Mouse (Mus musculus) heart, embryonic 10.5 days (tissue): Measurements from ENCODE around the gene Hist1h4m. TPM values are rescaled to one million over a fixed set of nuclear protein-coding genes. Genes with fewer than 3 reads are reported as not detected.
"Not testable (repeated sequence)": the region's sequence is repeated elsewhere in the genome, so short reads cannot be mapped to it uniquely, and the experiment has no call there.

Source experiments
- DNase-seq: peaks from one replicate; pipeline ENCODE4 v3.0.0-alpha.2; 2017; ENCODE audit warnings: low spot score
- H3K27ac ChIP-seq: fragments of 300-500 bp; sonication (generic); 2 replicates; pipeline ENCODE4 v1.5.1; 2016; ENCODE audit warnings: mild to moderate bottlenecking
- H3K27me3 ChIP-seq: fragments of 300-500 bp; sonication (generic); 2 replicates; pipeline ENCODE4 v1.6.1; 2016; ENCODE audit warnings: mild to moderate bottlenecking; ENCODE audit not compliant: poor library complexity, insufficient read depth, severe bottlenecking
- H3K36me3 ChIP-seq: fragments of 300-500 bp; sonication (generic); 2 replicates; pipeline ENCODE4 v1.6.1; 2016; ENCODE audit warnings: mild to moderate bottlenecking, moderate library complexity
- H3K4me1 ChIP-seq: fragments of 300-500 bp; sonication (generic); 2 replicates; pipeline ENCODE4 v1.6.1; 2016; ENCODE audit warnings: mild to moderate bottlenecking
- H3K4me3 ChIP-seq: fragments of 300-500 bp; sonication (generic); 2 replicates; pipeline ENCODE4 v1.5.1; 2016; ENCODE audit warnings: mild to moderate bottlenecking, moderate library complexity
- H3K9me3 ChIP-seq: fragments of 300-500 bp; sonication (generic); 2 replicates; pipeline ENCODE4 v1.6.1; 2016; ENCODE audit warnings: mild to moderate bottlenecking, moderate library complexity
- WGBS: fragments of 180-500 bp; shearing (Covaris S2); methylation state at CpG from one replicate; pipeline ENCODE4 v1.1.7; 2016; 5-methylcytosine and 5-hydroxymethylcytosine counted together
- polyA plus RNA-seq: library from polyadenylated mRNA; unstranded; fragments of >200 nt; fragmentation: Nextera tagmentation; extraction: Ambion mirVana; gene quantifications from 2 replicates; pipeline ENCODE4 v1.2.1, GENCODE M21; 2016

Gene Hist1h4m
- polyA plus RNA-seq: not detected in 2 replicates

DNA sequence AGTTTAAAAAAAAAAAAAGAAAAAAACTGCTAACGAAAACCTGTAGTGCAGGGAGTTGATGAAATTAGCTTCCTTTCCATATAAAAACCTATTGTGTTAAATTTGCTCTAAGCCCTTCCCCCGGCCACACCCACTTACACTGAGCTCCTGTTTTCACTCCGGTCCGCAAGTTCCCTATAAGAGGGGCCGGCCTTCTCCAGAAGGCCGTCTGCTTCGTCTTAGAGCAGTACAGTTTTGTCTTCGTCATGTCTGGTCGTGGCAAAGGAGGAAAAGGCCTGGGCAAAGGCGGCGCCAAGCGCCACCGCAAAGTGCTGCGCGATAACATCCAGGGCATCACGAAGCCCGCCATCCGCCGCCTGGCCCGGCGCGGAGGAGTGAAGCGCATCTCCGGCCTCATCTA lies at the start of gene Hist1h4m:
Hist1h4m (plus strand) TSS at position 208 of the 400 bp plus-strand sequence.
- not testable (repeated sequence) for DNase-seq, H3K27me3 ChIP-seq, H3K9me3 ChIP-seq, H3K27ac ChIP-seq, H3K4me1 ChIP-seq, H3K4me3 ChIP-seq, H3K36me3 ChIP-seq
- WGBS: no CpG with 5 or more reads among the region's 24 CpGs

GRCm38 (mm10) chr13:21778814-21779766 lies 32.5 kb upstream of the Hist1h4m start:
- peak overlapping the region; percentile 68 for H3K4me3 ChIP-seq
- H3K27me3 ChIP-seq: no peaks in the 10 kb centered on the region
- peak overlapping the region; percentile 93 for H3K27ac ChIP-seq
- peak; percentile 86 for DNase-seq
- H3K9me3 ChIP-seq: no peaks in the 10 kb centered on the region
- H3K36me3 ChIP-seq: no peaks in the 10 kb centered on the region
- peaks cover 13% of the 10 kb centered on the region for H3K4me1 ChIP-seq
- WGBS: 9% methylated on average over 32 of the region's 33 CpGs

GRCm38 (mm10) chr13:21779767-21780731 lies 31.5 kb upstream of the Hist1h4m start, which contains the start of gene Hist1h1b:
Hist1h1b (minus strand) TSS chr13:21780625.
- Histone ChIP-seq H3K4me3 (peak within 1 kb of the TSS; percentile 68), H3K27ac (peak within 1 kb of the TSS; percentile 93), H3K27me3 (no peaks in the 10 kb centered on the region), H3K4me1 (peaks cover 16% of the 10 kb centered on the region), H3K36me3 (no peaks in the 10 kb centered on the region), H3K9me3 (no peaks in the 10 kb centered on the region)
- DNase-seq: peak; percentile 90
- under 1% methylated on average over 44 of the region's 44 CpGs for WGBS

DNA sequence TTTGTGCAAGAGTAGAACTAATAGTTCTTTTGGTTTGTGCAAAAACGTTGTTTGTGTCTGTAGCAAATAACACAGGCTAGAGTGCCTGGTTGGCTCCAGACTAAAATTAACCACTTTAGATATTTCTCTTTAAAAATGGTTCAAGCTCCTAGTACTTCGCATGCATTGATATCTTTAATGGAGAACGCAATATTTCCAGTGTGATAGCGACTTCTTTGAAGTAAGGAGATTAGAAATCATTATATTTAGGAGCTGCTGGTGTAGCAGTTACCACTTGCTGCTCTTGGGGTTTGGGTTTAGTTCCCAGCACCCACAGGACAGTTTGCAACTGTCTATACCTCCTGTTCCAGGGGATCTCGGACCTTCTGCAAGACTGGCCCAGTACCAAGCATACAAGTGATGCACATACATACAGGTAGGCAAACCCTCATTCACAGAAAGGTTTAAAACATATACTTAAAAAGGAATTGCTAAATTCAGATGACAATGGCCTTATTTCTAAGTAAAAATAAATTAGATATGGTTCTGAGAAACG lies 30.5 kb upstream of the Hist1h4m start:
- H3K4me1 ChIP-seq: peaks cover 20% of the 10 kb centered on the region
- H3K27me3 ChIP-seq: no peaks in the 10 kb centered on the region
- no peaks in the 10 kb centered on the region for H3K36me3 ChIP-seq
- peak overlapping the region; percentile 68 for H3K4me3 ChIP-seq
- H3K27ac ChIP-seq: peak overlapping the region; percentile 93
- no peaks in the 10 kb centered on the region for H3K9me3 ChIP-seq
- 41% methylated on average over 6 of the region's 6 CpGs for WGBS
- no peak for DNase-seq

DNA sequence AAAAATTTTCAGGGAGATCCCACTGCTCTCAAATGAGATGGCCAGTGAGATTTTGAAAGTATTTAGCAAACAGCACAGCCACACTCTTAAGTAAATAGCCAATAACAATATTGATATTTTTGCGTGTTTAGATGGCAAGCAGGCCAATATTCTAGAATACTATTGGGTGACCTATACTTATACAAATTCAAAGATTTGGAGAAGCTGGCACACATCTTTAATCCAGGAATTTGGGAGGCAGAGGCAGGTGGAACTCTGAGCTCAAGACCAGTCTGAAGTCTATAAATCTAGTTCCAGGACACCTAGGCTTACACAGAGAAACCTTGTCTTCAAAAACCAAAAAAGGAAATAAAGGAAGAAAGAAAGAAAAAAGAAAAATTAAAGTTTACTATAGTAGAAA lies 29.9 kb upstream of the Hist1h4m start:
- no peaks in the 10 kb centered on the region for H3K9me3 ChIP-seq
- no peak overlapping the region for H3K4me3 ChIP-seq
- DNase-seq: no peak
- 88% methylated on average over 1 of the region's 1 CpGs for WGBS
- peaks cover 22% of the 10 kb centered on the region for H3K4me1 ChIP-seq
- H3K27me3 ChIP-seq: no peaks in the 10 kb centered on the region
- no peaks in the 10 kb centered on the region for H3K36me3 ChIP-seq
- H3K27ac ChIP-seq: peak overlapping the region; percentile 82; the same call in 1 of the 2 replicates

- not testable (repeated sequence) for DNase-seq, H3K27me3 ChIP-seq, H3K36me3 ChIP-seq, H3K9me3 ChIP-seq
- H3K4me3 ChIP-seq: peak overlapping the region; percentile 57
- peak overlapping the region; percentile 90 for H3K27ac ChIP-seq
- WGBS: 2% methylated on average over 15 of the region's 35 CpGs
- peaks cover 22% of the 10 kb centered on the region for H3K4me1 ChIP-seq
Observed at GRCm38 (mm10) chr13:21782361-21783254, 28.9 kb upstream of the Hist1h4m start.

- H3K4me1 ChIP-seq: peaks cover 24% of the 10 kb centered on the region
Observed at GRCm38 (mm10) chr13:21783255-21783617, 28.3 kb upstream of the Hist1h4m start, which contains the start of gene Hist1h3i. Hist1h3i (minus strand) TSS chr13:21783370.

GRCm38 (mm10) chr13:21783734-21784161 lies 27.8 kb upstream of the Hist1h4m start:
- Histone ChIP-seq H3K9me3 (no peaks in the 10 kb centered on the region), H3K27me3 (no peaks in the 10 kb centered on the region), H3K4me3 (peak overlapping the region; percentile 57), H3K27ac (peak overlapping the region; percentile 90), H3K36me3 (no peaks in the 10 kb centered on the region), H3K4me1 (peaks cover 27% of the 10 kb centered on the region)
- peak; percentile 80 for DNase-seq
- WGBS: 4% methylated on average over 9 of the region's 9 CpGs

More at GRCm38 (mm10) chr13:21783255-21783617, 28.3 kb upstream of the Hist1h4m start, which contains the start of gene Hist1h3i:
- Histone ChIP-seq H3K4me3 (peak within 1 kb of the TSS; percentile 57), H3K27ac (peak within 1 kb of the TSS; percentile 90), H3K36me3 (no peaks in the 10 kb centered on the region), H3K9me3 (no peaks in the 10 kb centered on the region), H3K27me3 (no peaks in the 10 kb centered on the region)
- 0% methylated on average over 20 of the region's 20 CpGs for WGBS
- peak; percentile 88 for DNase-seq

- no peak for DNase-seq
- H3K4me1 ChIP-seq: peaks cover 27% of the 10 kb centered on the region
- H3K27me3 ChIP-seq: no peaks in the 10 kb centered on the region
- WGBS: 39% methylated on average over 6 of the region's 6 CpGs
- no peaks in the 10 kb centered on the region for H3K36me3 ChIP-seq
- H3K27ac ChIP-seq: peak overlapping the region; percentile 90
- H3K9me3 ChIP-seq: no peaks in the 10 kb centered on the region
- peak overlapping the region; percentile 57 for H3K4me3 ChIP-seq
Observed at GRCm38 (mm10) chr13:21784311-21784710, 27.2 kb upstream of the Hist1h4m start.

- WGBS: 12% methylated on average over 8 of the region's 8 CpGs
- H3K9me3 ChIP-seq: no peaks in the 10 kb centered on the region
- no peaks in the 10 kb centered on the region for H3K36me3 ChIP-seq
- DNase-seq: peak; percentile 50
- peaks cover 28% of the 10 kb centered on the region for H3K4me1 ChIP-seq
- H3K4me3 ChIP-seq: peak overlapping the region; percentile 54
- H3K27ac ChIP-seq: peak overlapping the region; percentile 84
- H3K27me3 ChIP-seq: no peaks in the 10 kb centered on the region
Observed at GRCm38 (mm10) chr13:21786189-21786898, 25.2 kb upstream of the Hist1h4m start.
